Comparison of ENCODE assay signal across 8 mouse cellular contexts in the genomic region with DNA sequence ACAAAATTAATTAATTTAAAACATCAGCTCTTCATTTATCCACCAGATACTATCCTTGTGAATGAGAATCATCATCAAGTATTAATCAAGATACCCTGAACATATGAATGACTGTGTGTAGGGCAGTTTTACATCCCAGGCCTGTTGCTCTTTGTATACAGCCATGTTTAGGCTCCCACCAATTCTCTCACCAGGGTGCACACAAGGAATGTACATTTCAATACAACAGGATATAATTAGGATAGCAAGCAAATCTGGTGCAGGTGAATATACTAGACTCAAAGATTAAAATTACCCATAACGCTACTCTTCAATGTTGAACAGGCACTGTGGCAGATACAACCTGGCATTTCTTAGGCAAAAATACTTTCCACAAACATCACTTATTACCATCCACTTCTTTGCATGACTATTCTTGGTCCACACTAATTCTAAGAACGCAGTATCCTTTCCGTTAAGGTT. TPM values are rescaled to one million over a fixed set of nuclear protein-coding genes. Genes with fewer than 3 reads are reported as not detected.
DNase-seq lines count a peak whose midpoint lies in the region; ATAC-seq and TF ChIP-seq lines count a peak whose summit lies in the region.

No protein-coding gene starts in this region.

- H3K36me3 ChIP-seq in lung, embryonic 14.5 days (ENCODE audit: insufficient read depth), result peaks cover 3% of the 10 kb centered on the region; the same call in 1 of the 2 replicates
- 0 out of 2 replicates have a peak, but pooled peaks cover 2% of the 10 kb centered on the region for H3K36me3 ChIP-seq in embryonic facial prominence, embryonic 12.5 days
- no peaks in the 10 kb centered on the region for H3K36me3 ChIP-seq in intestine, embryonic 16.5 days (ENCODE audit: control insufficient read depth, insufficient read depth, low read length)
- no peaks in the 10 kb centered on the region for H3K36me3 ChIP-seq in neural tube, embryonic 14.5 days (ENCODE audit: control insufficient read depth, insufficient read depth, low read length)

- H3K4me2 ChIP-seq in lung, embryonic 14.5 days, result peak overlapping the region; percentile 86
- peak overlapping the region; percentile 81 for H3K4me2 ChIP-seq in embryonic facial prominence, embryonic 12.5 days (replicated peaks)
- H3K4me2 ChIP-seq in intestine, embryonic 16.5 days (ENCODE audit: low read depth, low read length), result peak overlapping the region; percentile 67
- H3K4me2 ChIP-seq in neural tube, embryonic 14.5 days (ENCODE audit: low read depth, low read length), result peak overlapping the region; percentile 90

- H3K27me3 ChIP-seq in lung, embryonic 14.5 days (ENCODE audit: insufficient read depth, low read length), result no peaks in the 10 kb centered on the region
- no peaks in the 10 kb centered on the region for H3K27me3 ChIP-seq in embryonic facial prominence, embryonic 12.5 days
- no peaks in the 10 kb centered on the region for H3K27me3 ChIP-seq in intestine, embryonic 16.5 days (replicated peaks; ENCODE audit: control insufficient read depth, insufficient read depth, low read length)
- peaks cover 2% of the 10 kb centered on the region; the same call in 1 of the 2 replicates for H3K27me3 ChIP-seq in neural tube, embryonic 14.5 days (ENCODE audit: control insufficient read depth, insufficient read depth, low read length)

- no peaks in the 10 kb centered on the region for H3K4me1 ChIP-seq in lung, embryonic 14.5 days (ENCODE audit: insufficient read depth)
- peaks cover 11% of the 10 kb centered on the region; the same call in 1 of the 2 replicates for H3K4me1 ChIP-seq in embryonic facial prominence, embryonic 12.5 days
- peaks cover 5% of the 10 kb centered on the region for H3K4me1 ChIP-seq in intestine, embryonic 16.5 days (ENCODE audit: control insufficient read depth, insufficient read depth, low read length)
- peaks cover 14% of the 10 kb centered on the region for H3K4me1 ChIP-seq in neural tube, embryonic 14.5 days (ENCODE audit: control insufficient read depth, insufficient read depth, low read length)

- peak overlapping the region; percentile 98; the same call in 1 of the 2 replicates for H3K27ac ChIP-seq in lung, embryonic 14.5 days (ENCODE audit: low read depth)
- no peak overlapping the region for H3K27ac ChIP-seq in embryonic facial prominence, embryonic 12.5 days
- H3K27ac ChIP-seq in intestine, embryonic 16.5 days (ENCODE audit: low read length), result no peak overlapping the region
- H3K27ac ChIP-seq in neural tube, embryonic 14.5 days (ENCODE audit: low read depth, low read length), result no peak overlapping the region; the same call in 1 of the 2 replicates

- peak overlapping the region; percentile 98 for H3K9ac ChIP-seq in lung, embryonic 14.5 days
- peak overlapping the region; percentile 44; the same call in 1 of the 2 replicates for H3K9ac ChIP-seq in embryonic facial prominence, embryonic 12.5 days
- H3K9ac ChIP-seq in intestine, embryonic 16.5 days (ENCODE audit: low read depth, low read length), result peak overlapping the region; percentile 99
- H3K9ac ChIP-seq in neural tube, embryonic 14.5 days (replicated peaks; ENCODE audit: low read depth, low read length), result peak overlapping the region; percentile 96

- ATAC-seq in lung, embryonic 14.5 days (ENCODE audit: insufficient read depth), result no peak
- ATAC-seq in embryonic facial prominence, embryonic 12.5 days (ENCODE audit: insufficient number of reproducible peaks, insufficient read depth, low FRiP score, low TSS enrichment), result no peak
- no peak for ATAC-seq in intestine, embryonic 16.5 days
- no peak for ATAC-seq in neural tube, embryonic 14.5 days (ENCODE audit: low read depth)

- H3K9me3 ChIP-seq in lung, embryonic 14.5 days (ENCODE audit: low read depth, low read length), result no peaks in the 10 kb centered on the region
- no peaks in the 10 kb centered on the region for H3K9me3 ChIP-seq in embryonic facial prominence, embryonic 12.5 days
- H3K9me3 ChIP-seq in intestine, embryonic 16.5 days (ENCODE audit: control insufficient read depth, low read length), result no peaks in the 10 kb centered on the region
- no peaks in the 10 kb centered on the region for H3K9me3 ChIP-seq in neural tube, embryonic 14.5 days (ENCODE audit: control insufficient read depth, low read length)

- 9% methylated on average over 3 of the region's 3 CpGs for WGBS in lung, embryonic 14.5 days
- WGBS in embryonic facial prominence, embryonic 12.5 days, result 8% methylated on average over 3 of the region's 3 CpGs
- WGBS in intestine, embryonic 16.5 days, result 6% methylated on average over 3 of the region's 3 CpGs
- 7% methylated on average over 3 of the region's 3 CpGs for WGBS in neural tube, embryonic 14.5 days

- H3K4me3 ChIP-seq in lung, embryonic 14.5 days (ENCODE audit: low read depth, low read length), result peak overlapping the region; percentile 92
- peak overlapping the region; percentile 91 for H3K4me3 ChIP-seq in embryonic facial prominence, embryonic 12.5 days
- peak overlapping the region; percentile 95 for H3K4me3 ChIP-seq in intestine, embryonic 16.5 days (ENCODE audit: low read length)
- peak overlapping the region; percentile 99 for H3K4me3 ChIP-seq in neural tube, embryonic 14.5 days (ENCODE audit: low read depth, low read length)

- DNase-seq in lung, embryonic 14.5 days, result no peak
- DNase-seq in lung, postnatal 36 days, result no peak
- no peak for DNase-seq in spleen, postnatal 36 days (ENCODE audit: low spot score in 2 of 2)
- no peak for DNase-seq in layer of hippocampus, adult 9-10 months (ENCODE audit: low spot score)
- no peak for DNase-seq in left cerebral cortex, adult 9 months (ENCODE audit: low spot score in 2 of 2)

- no peak for TF ChIP-seq CTCF in lung, embryonic 14.5 days (IDR thresholded peaks at IDR 0.05; ENCODE audit: low read depth)

RNA-seq across cellular contexts. Expression of a gene that starts 2.2 kb away (rescaled TPM):
- 9.6 and 11.5 TPM in 2 replicates for polyA plus RNA-seq in lung, embryonic 14.5 days (2014; fragmentation: Nextera tagmentation; extraction: Ambion mirVana)
- polyA plus RNA-seq in embryonic facial prominence, embryonic 12.5 days (2016; fragmentation: Nextera tagmentation; extraction: Ambion mirVana), result 10.5 and 11.0 TPM in 2 replicates
- 11.8 and 12.7 TPM in 2 replicates for polyA plus RNA-seq in intestine, embryonic 16.5 days (2015; fragmentation: Nextera tagmentation; extraction: Ambion mirVana)
- polyA plus RNA-seq in neural tube, embryonic 14.5 days (2014; fragmentation: Nextera tagmentation; extraction: Ambion mirVana), result 10.1 and 10.4 TPM in 2 replicates

RNA-seq across cellular contexts. Expression of a gene that starts 2.3 kb away (rescaled TPM):
- 177 TPM in 2 replicates for polyA plus RNA-seq in lung, embryonic 14.5 days (2014; fragmentation: Nextera tagmentation; extraction: Ambion mirVana)
- polyA plus RNA-seq in embryonic facial prominence, embryonic 12.5 days (2016; fragmentation: Nextera tagmentation; extraction: Ambion mirVana), result 187 and 199 TPM in 2 replicates
- polyA plus RNA-seq in intestine, embryonic 16.5 days (2015; fragmentation: Nextera tagmentation; extraction: Ambion mirVana), result 40.2 and 42.0 TPM in 2 replicates
- 203 and 219 TPM in 2 replicates for polyA plus RNA-seq in neural tube, embryonic 14.5 days (2014; fragmentation: Nextera tagmentation; extraction: Ambion mirVana)

Comparison
In these comparisons a context has a peak if more than half of its experiments do, and no peak if none do; other contexts are left out.
1. H3K9ac ChIP-seq: peak in every context shown above with its lines; median percentile 99 in intestine, embryonic 16.5 days; 98 in lung, embryonic 14.5 days; 96 in neural tube, embryonic 14.5 days; 44 in embryonic facial prominence, embryonic 12.5 days.